Mouse (Mus musculus) ES-Bruce4 (cell line): ENCODE measurements around the gene Rcsd1.
A peak's percentile ranks its signal among the peaks of the same experiment; 100 is the strongest.

Experiments
- CTCF ChIP-seq: IDR thresholded peaks from one replicate; pipeline ENCODE4 v1.8.1; 2011; ENCODE audit warnings: low read depth, low read length
- EP300 ChIP-seq: IDR thresholded peaks from 2 replicates; pipeline ENCODE4 v1.6.1; 2011; ENCODE audit warnings: low read depth, low read length; ENCODE audit not compliant: insufficient read depth
- POLR2A ChIP-seq: IDR thresholded peaks from one replicate; pipeline ENCODE4 v1.8.1; 2011; ENCODE audit warnings: low read length; ENCODE audit not compliant: insufficient read depth

GRCm38 (mm10) chr1:165629975-165630374 lies 79.6 kb downstream of the Rcsd1 start:
- TF ChIP-seq CTCF (no peak), EP300 (0 out of 2 replicates have a peak, but pooled peaks have one; percentile 29), POLR2A (no peak)
